Mouse (Mus musculus): Measurements from ENCODE around the gene Srrm3. TPM values are rescaled to one million over a fixed set of nuclear protein-coding genes. Genes with fewer than 3 reads are reported as not detected.

The Srrm3 gene
- polyA plus RNA-seq, 1 experiment from 2014 or later: 65.9 TPM

DNA sequence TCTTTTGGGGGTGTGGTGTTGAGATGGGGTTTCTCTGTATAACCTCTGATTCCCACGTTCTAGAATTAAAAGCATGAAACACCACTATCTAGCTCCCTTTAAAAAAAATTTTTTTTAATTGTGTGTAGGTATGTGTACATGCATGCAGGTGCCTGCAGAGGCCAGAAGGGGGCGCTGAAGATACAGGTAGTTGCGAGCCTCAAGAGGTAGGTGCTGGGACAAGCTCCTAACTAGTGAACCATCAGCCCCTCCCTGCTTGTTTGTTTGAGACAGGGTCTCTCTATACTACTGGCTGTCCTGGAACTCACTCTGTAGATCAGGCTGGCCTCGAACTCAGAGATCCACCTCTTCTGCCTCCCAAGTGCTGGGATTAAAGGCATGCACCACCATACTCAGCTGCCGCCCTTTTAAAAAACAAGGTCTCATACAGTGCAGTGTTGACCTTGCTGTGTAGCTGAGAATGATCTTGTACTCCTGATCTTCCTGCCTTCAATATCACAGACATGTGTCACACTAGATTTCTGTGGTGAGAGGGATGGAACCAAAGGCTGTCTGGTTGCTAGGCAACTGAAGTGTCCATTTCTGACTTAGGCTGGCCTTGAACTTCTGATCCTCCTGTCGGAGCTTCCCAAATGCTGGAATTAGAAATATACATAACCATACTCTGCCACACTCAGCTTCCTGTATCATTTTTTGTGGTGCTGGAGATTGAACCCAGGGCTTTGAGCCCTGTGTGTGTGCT lies 94.8 kb downstream of the Srrm3 start:
- WGBS: 60% methylated on average over 6 of the region's 6 CpGs
- Histone ChIP-seq H3K4me2 (ENCODE audit: low read depth, low read length) (no peak overlapping the region), H3K4me3 (ENCODE audit: low read depth, low read length) (no peak overlapping the region), H3K4me1 (ENCODE audit: control insufficient read depth, insufficient read depth, low read length) (no peaks in the 10 kb centered on the region; the same call in 1 of the 2 replicates), H3K36me3 (ENCODE audit: control insufficient read depth, insufficient read depth, low read length) (no peaks in the 10 kb centered on the region), H3K9ac (replicated peaks; ENCODE audit: low read depth, low read length) (no peak overlapping the region), H3K27ac (ENCODE audit: low read depth, low read length) (no peak overlapping the region), H3K27me3 (ENCODE audit: control insufficient read depth, insufficient read depth, low read length) (no peaks in the 10 kb centered on the region), H3K9me3 (ENCODE audit: control insufficient read depth, low read length) (no peaks in the 10 kb centered on the region)
- ATAC-seq (ENCODE audit: low read depth): no peak

DNA sequence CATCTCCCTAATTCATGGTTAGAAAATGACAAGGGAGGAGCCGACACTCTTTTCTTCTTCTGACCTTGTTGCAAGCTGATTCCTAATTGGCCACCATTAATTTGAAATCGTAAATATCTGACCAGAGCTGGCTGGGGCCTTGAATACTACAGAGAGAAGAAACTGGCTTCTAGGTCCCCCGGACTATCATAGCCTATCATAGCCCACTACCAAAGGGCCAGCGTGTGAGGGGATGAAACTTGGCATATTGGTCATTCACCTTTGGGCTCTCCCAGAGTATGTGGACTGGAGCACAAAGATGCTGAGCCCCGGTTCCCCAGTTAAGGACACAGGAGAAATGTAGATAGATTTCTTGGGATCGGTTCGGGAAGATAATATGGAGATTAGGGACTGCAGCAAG lies 96.4 kb downstream of the Srrm3 start:
- Histone ChIP-seq H3K4me3 (ENCODE audit: low read depth, low read length) (peak overlapping the region; percentile 21), H3K27me3 (ENCODE audit: control insufficient read depth, insufficient read depth, low read length) (no peaks in the 10 kb centered on the region), H3K36me3 (ENCODE audit: control insufficient read depth, insufficient read depth, low read length) (peaks cover 4% of the 10 kb centered on the region; the same call in 1 of the 2 replicates), H3K9ac (replicated peaks; ENCODE audit: low read depth, low read length) (peak overlapping the region; percentile 47; the same call in 1 of the 2 replicates), H3K27ac (ENCODE audit: low read depth, low read length) (peak overlapping the region; percentile 73), H3K9me3 (ENCODE audit: control insufficient read depth, low read length) (no peaks in the 10 kb centered on the region), H3K4me2 (ENCODE audit: low read depth, low read length) (peak overlapping the region; percentile 50), H3K4me1 (ENCODE audit: control insufficient read depth, insufficient read depth, low read length) (no peaks in the 10 kb centered on the region; the same call in 1 of the 2 replicates)
- peak; percentile 18 for ATAC-seq (ENCODE audit: low read depth)
- WGBS: 19% methylated on average over 7 of the region's 7 CpGs

DNA sequence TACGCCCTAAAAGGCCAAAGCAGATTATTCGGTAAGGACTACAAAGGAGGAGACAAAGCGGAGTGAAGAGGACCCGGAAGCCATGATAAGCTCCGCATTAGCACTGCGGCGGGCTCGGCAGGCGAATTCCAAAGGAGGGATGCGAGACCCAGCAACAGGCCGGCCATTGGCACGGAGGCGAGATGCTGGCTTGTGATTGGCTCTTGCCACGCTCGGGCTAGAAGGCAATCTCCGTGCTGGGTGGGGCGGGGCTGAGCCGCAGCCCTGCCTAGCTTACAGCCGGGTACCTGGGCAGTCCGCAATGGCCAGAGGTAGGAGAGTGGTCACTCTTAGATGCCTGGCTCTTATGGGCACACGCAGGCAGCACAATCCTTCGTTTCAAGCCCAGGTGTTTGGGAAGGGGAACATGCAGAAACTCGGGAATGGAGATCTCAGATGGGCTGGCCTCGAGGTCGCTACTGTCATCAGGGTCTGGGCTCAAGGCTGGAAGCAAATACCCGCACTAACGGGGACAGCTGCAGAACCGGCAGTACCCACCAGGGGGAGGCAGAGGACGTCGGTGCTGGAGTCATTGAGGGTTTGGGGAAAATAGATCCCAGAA lies 97.0 kb downstream of the Srrm3 start:
- Histone ChIP-seq H3K4me2 (ENCODE audit: low read depth, low read length) (peak overlapping the region; percentile 50), H3K9me3 (ENCODE audit: control insufficient read depth, low read length) (no peaks in the 10 kb centered on the region), H3K4me1 (ENCODE audit: control insufficient read depth, insufficient read depth, low read length) (peaks cover 2% of the 10 kb centered on the region; the same call in 1 of the 2 replicates), H3K36me3 (ENCODE audit: control insufficient read depth, insufficient read depth, low read length) (peaks cover 4% of the 10 kb centered on the region; the same call in 1 of the 2 replicates), H3K9ac (replicated peaks; ENCODE audit: low read depth, low read length) (peak overlapping the region; percentile 47), H3K4me3 (ENCODE audit: low read depth, low read length) (peak overlapping the region; percentile 21), H3K27ac (ENCODE audit: low read depth, low read length) (peak overlapping the region; percentile 73), H3K27me3 (ENCODE audit: control insufficient read depth, insufficient read depth, low read length) (no peaks in the 10 kb centered on the region)
- under 1% methylated on average over 30 of the region's 30 CpGs for WGBS
- peak; percentile 96 for ATAC-seq (ENCODE audit: low read depth)

DNA sequence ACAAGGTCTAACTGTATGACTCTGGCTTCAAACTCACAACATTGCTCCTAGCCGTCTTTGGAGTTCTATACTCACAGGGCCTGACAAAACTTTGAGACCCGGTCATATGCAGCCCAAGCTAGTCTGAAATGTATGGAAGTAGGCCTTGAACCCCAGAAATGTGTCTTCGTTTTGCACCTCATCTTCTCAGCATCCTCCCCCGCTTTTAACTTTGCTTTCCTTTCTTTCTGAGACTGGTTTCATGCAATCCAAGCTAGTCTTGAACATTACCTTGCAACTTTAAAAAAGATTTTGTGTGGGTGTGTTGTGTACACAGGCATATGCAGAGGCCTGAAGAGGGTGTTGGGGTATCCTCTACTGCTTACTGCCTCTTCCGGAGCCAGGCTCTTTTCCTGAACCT lies 97.6 kb downstream of the Srrm3 start:
- Histone ChIP-seq H3K27ac (ENCODE audit: low read depth, low read length) (peak overlapping the region; percentile 73), H3K4me2 (ENCODE audit: low read depth, low read length) (peak overlapping the region; percentile 50; the same call in 1 of the 2 replicates), H3K36me3 (ENCODE audit: control insufficient read depth, insufficient read depth, low read length) (peaks cover 9% of the 10 kb centered on the region), H3K4me1 (ENCODE audit: control insufficient read depth, insufficient read depth, low read length) (peaks cover 2% of the 10 kb centered on the region; the same call in 1 of the 2 replicates), H3K27me3 (ENCODE audit: control insufficient read depth, insufficient read depth, low read length) (no peaks in the 10 kb centered on the region), H3K9me3 (ENCODE audit: control insufficient read depth, low read length) (no peaks in the 10 kb centered on the region), H3K4me3 (ENCODE audit: low read depth, low read length) (no peak overlapping the region), H3K9ac (replicated peaks; ENCODE audit: low read depth, low read length) (no peak overlapping the region; the same call in 1 of the 2 replicates)
- ATAC-seq (ENCODE audit: low read depth): no peak
- 65% methylated on average over 5 of the region's 5 CpGs for WGBS

DNA sequence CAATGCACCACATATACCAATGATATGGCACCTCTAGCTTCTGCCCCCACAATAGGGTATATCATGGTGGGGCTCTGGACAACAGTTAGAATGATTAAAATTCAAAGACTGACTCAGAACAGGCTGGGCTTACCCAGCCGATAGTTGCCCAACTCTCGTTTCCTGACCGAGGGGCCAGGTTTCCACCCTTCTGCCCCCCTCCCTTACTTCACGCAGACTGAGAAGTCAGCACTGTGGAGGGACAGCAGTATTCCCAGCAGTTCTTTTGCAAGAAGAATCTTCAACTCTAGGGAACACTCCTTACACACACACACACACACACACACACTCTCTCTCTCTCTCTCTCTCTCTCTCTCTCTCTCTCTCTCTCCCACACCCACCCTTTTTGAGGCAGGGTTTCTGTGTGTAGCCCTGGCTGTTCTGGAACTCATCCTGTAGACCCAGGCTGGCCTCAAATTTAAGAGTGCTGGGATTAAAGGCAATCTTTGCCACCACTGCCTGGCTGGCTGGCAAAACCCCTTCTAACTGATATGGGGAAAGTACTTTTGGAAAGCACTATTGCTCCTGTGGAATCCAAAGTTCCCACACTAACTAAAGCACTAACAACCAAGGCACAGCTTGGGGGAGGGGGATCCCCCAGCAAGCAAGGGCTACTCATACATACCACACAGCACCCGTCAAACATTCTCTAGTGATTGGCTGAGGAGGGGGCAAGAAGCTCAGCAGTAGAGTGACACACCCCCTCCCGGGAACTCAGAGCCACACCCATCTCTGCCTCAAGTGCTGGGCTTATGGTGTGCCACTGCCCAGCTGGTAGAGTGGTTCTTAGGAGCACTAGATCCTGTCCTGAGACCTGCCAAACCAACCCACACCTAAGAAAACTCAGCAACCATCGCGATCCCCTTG lies 98.9 kb downstream of the Srrm3 start:
- no peaks in the 10 kb centered on the region for H3K9me3 ChIP-seq (ENCODE audit: control insufficient read depth, low read length)
- H3K4me2 ChIP-seq (ENCODE audit: low read depth, low read length): no peak overlapping the region
- peaks cover 2% of the 10 kb centered on the region; the same call in 1 of the 2 replicates for H3K4me1 ChIP-seq (ENCODE audit: control insufficient read depth, insufficient read depth, low read length)
- H3K9ac ChIP-seq (replicated peaks; ENCODE audit: low read depth, low read length): no peak overlapping the region
- WGBS: 78% methylated on average over 8 of the region's 8 CpGs
- ATAC-seq (ENCODE audit: low read depth): no peak
- H3K27me3 ChIP-seq (ENCODE audit: control insufficient read depth, insufficient read depth, low read length): no peaks in the 10 kb centered on the region
- peaks cover 22% of the 10 kb centered on the region for H3K36me3 ChIP-seq (ENCODE audit: control insufficient read depth, insufficient read depth, low read length)
- H3K27ac ChIP-seq (ENCODE audit: low read depth, low read length): no peak overlapping the region
- H3K4me3 ChIP-seq (ENCODE audit: low read depth, low read length): no peak overlapping the region

DNA sequence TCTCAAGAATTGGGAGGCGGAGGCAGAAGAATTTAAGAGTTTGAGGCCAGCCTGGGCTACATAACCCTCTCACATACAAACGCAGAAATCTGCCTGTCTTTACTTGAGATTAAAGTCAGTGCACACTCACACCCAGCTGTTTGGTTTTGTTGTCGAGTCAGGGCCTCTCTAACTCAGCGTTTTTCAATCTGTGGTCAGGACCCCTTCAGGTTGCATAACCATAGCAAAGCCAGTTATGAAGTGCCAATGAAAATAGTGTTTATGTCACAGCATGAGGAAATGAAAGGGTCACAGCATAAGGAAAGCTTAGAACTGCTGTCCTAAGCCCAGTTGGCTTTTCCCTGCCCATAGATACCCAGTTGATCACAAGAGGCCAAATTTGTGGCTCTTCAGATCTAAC lies 100.2 kb downstream of the Srrm3 start:
- 90% methylated on average over 4 of the region's 4 CpGs for WGBS

DNA sequence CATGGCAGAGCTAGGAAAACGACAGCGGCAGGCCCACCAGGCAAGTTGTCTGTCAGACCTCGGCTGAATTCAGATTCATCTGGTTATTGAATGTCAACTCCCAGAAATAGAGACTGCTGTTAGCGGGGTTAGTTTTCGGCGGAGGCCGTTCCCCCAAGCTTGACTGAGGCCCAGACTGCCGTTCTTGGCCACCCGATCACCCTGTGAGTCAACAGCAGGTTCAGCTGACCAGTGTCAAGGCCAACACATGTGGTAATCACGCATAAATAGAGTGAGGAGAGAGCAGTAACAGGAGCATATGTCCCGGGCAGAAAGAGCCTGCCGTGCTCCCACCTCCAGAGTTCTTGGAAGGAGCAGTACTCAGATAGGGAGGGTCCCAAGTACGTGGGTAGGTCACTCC lies 100.6 kb downstream of the Srrm3 start:
- 87% methylated on average over 13 of the region's 13 CpGs for WGBS
- H3K9ac ChIP-seq (replicated peaks; ENCODE audit: low read depth, low read length): no peak overlapping the region
- no peaks in the 10 kb centered on the region for H3K9me3 ChIP-seq (ENCODE audit: control insufficient read depth, low read length)
- ATAC-seq (ENCODE audit: low read depth): no peak
- H3K4me3 ChIP-seq (ENCODE audit: low read depth, low read length): no peak overlapping the region
- peaks cover 2% of the 10 kb centered on the region; the same call in 1 of the 2 replicates for H3K4me1 ChIP-seq (ENCODE audit: control insufficient read depth, insufficient read depth, low read length)
- no peak overlapping the region for H3K27ac ChIP-seq (ENCODE audit: low read depth, low read length)
- no peak overlapping the region for H3K4me2 ChIP-seq (ENCODE audit: low read depth, low read length)
- H3K27me3 ChIP-seq (ENCODE audit: control insufficient read depth, insufficient read depth, low read length): no peaks in the 10 kb centered on the region
- H3K36me3 ChIP-seq (ENCODE audit: control insufficient read depth, insufficient read depth, low read length): peaks cover 30% of the 10 kb centered on the region

More for the DNA sequence above, 100.2 kb downstream of the Srrm3 start:
- Histone ChIP-seq H3K27me3 (ENCODE audit: control insufficient read depth, insufficient read depth, low read length) (no peaks in the 10 kb centered on the region), H3K27ac (ENCODE audit: low read depth, low read length) (no peak overlapping the region), H3K4me3 (ENCODE audit: low read depth, low read length) (no peak overlapping the region), H3K9me3 (ENCODE audit: control insufficient read depth, low read length) (no peaks in the 10 kb centered on the region), H3K4me2 (ENCODE audit: low read depth, low read length) (no peak overlapping the region), H3K36me3 (ENCODE audit: control insufficient read depth, insufficient read depth, low read length) (peaks cover 30% of the 10 kb centered on the region), H3K4me1 (ENCODE audit: control insufficient read depth, insufficient read depth, low read length) (peaks cover 2% of the 10 kb centered on the region; the same call in 1 of the 2 replicates), H3K9ac (replicated peaks; ENCODE audit: low read depth, low read length) (no peak overlapping the region)
- ATAC-seq (ENCODE audit: low read depth): no peak

DNA sequence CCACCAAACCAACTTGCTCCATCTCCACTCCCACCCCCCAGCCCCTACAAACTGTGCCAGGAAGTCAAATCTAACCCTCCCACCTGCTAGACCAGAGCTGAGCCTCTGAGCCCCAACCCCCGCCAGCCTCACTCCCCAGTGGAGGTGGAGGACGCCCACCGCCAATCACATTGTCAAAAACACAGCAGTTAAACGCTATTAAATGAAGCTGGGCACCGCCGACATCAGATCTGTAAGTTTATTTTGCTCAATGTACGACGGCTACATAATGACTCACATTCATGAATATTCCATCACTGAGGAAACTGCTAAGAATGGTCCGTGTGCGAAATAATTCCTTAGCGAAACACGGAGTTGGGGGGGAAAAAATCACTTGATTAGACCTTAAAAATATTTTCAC lies 101.5 kb downstream of the Srrm3 start:
- Histone ChIP-seq H3K4me1 (ENCODE audit: control insufficient read depth, insufficient read depth, low read length) (peaks cover 2% of the 10 kb centered on the region; the same call in 1 of the 2 replicates), H3K4me2 (ENCODE audit: low read depth, low read length) (no peak overlapping the region), H3K9me3 (ENCODE audit: control insufficient read depth, low read length) (no peaks in the 10 kb centered on the region), H3K4me3 (ENCODE audit: low read depth, low read length) (no peak overlapping the region), H3K27ac (ENCODE audit: low read depth, low read length) (no peak overlapping the region), H3K36me3 (ENCODE audit: control insufficient read depth, insufficient read depth, low read length) (peaks cover 30% of the 10 kb centered on the region), H3K27me3 (ENCODE audit: control insufficient read depth, insufficient read depth, low read length) (no peaks in the 10 kb centered on the region), H3K9ac (replicated peaks; ENCODE audit: low read depth, low read length) (no peak overlapping the region)
- WGBS: 75% methylated on average over 12 of the region's 12 CpGs
- ATAC-seq (ENCODE audit: low read depth): no peak

All from neural tube, embryonic 14.5 days (tissue).